Mouse (Mus musculus) adrenal gland, adult 18-20 months (tissue): ENCODE results near the gene Slc9a1. TPM values are rescaled to one million over a fixed set of nuclear protein-coding genes. Genes with fewer than 3 reads are reported as not detected.

Source experiments
- DNase-seq, 2 experiments: peaks; one replicate each; pipeline ENCODE4 v3.0.0; 2021 to 2022; ENCODE audit warnings: low spot score in 2 of 2
- total RNA-seq, 2 experiments: library from RNA; stranded (reverse); gene quantifications; 1 replicate in 1 of 2; 2 replicates in 1 of 2; pipeline ENCODE4 v1.2.3; 2021

Slc9a1 gene
- total RNA-seq, 2 experiments from 2014 or later = 44.5 to 55.0 TPM

DNA sequence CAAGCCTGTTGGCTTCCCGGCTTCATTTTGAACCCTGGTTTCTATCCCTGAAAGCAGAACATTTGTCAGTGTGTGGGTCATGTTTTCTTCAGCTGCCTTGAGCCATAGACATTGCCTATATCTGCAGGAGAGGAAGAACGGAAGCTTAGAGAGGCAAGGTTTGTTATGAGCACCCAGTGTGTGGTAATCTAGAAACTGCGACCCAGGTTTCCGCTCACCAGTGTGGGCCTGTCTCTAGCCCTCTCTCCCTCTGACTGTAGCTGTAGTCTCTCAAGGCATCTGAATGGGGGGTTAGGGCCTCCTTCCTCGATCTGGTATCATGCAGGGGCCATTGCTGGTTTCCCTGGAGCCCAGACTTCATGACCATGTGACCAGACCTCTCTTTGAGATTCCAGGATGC, 29.1 kb downstream of the Slc9a1 start:
- DNase-seq = no peak

DNA sequence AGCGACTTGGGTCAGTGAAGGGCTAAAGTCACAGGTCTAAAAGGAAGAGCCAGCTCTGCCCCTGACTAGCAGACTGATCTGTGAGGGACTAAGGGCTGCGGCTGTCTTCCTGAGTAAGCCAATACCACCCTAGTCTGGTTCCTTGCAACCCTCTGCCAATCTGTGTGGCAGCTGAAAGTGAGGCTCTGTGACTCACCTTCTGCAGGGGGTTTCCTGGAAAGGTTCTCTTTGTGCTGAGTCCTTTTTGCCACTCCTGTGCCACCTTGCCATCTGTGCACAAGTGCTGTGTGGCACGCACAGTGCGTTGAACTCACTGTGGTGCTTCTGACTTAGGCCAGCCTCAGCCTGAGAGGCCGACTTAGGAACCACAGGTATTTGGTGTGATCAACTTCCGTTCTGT, 30.0 kb downstream of the Slc9a1 start:
- DNase-seq = no peak

DNA sequence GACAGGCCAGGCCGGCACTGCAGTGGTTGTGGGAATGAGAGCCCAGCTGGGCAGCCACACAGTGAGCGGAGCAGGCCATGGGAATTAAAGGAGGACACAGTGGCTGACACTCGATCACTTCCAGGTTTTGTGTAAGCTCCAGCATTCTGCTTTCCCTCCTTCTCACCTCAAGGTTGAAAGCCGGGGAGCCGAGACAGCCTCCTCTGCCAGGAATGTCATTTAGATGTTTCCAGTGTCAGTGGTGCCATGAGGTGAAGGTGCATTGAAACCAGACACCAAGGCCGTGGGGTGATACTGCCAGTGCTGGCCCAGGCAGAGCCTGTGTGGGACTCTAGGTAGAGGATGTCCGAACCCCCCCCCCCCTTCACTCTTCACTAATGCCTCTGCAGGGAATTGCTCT, 30.6 kb downstream of the Slc9a1 start:
- no peak for DNase-seq

DNA sequence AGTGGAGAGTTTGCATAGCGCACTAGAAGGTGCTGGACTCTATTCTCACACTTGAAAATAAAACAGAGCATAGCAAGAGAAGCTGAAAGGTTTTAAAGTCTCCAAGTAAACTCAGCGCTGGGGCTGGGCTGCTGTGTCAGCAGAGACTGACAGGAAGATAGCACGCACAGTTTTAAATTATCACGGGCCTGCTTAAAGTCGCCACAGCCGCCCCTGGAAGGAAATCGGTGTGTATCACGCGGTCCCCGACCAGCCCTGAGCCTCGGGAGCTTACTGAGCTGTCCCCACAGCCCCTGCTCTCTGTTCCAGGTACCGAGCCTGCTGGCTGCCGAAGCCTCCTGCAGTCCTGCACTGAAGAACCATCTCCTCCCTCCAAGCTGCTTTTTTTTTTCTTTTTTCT, 32.5 kb downstream of the Slc9a1 start:
- no peak for DNase-seq

DNA sequence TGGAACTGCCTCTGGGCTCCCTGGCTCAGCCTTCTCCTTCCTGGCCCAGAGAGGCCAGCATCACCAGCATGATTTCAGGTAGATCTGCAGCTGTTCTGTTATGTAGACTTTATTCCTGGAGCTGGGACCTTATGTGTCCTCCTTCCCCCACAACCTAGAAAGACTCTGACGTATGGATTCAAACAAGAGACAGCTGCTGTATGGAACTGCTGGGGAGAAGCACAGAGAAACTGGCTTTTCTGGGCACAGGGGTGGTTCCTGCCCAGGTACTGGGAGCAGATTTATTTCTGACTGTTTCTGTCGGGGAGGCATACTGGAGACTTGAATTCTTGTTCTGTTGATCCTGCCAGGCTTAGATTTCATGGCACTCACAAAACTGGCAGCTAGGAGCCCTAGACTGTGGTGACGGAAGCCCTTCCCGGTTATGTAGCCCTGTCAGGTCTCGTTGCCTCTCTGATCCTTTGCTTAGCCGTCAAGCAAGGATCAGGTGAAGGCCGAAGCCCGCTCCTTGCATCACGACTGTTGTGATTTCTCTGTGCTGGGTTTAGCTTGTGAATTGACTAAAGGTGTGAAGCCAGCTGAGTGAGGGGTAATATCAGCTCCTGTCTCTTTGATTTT, 34.2 kb downstream of the Slc9a1 start:
- no peak for DNase-seq

DNA sequence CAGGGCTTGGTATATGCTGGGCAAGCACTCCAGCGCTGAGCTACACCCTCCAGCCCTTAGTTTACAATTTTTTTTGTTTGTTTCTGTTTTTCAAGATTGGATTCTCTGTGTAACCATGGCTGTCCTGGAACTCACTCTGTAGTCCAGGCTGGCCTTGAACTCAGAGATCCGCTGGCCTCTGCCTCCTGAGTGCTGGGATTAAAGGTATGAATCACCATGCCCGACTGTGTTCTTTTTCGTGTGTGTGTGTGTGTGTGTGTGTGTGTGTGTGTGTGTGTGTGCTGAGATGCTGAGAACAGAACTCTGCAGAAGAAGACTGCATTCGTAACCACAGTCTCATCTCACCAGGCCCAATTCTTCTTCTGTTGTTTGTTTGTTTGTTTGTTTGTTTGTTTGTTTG, 34.8 kb downstream of the Slc9a1 start:
- no peak for DNase-seq

DNA sequence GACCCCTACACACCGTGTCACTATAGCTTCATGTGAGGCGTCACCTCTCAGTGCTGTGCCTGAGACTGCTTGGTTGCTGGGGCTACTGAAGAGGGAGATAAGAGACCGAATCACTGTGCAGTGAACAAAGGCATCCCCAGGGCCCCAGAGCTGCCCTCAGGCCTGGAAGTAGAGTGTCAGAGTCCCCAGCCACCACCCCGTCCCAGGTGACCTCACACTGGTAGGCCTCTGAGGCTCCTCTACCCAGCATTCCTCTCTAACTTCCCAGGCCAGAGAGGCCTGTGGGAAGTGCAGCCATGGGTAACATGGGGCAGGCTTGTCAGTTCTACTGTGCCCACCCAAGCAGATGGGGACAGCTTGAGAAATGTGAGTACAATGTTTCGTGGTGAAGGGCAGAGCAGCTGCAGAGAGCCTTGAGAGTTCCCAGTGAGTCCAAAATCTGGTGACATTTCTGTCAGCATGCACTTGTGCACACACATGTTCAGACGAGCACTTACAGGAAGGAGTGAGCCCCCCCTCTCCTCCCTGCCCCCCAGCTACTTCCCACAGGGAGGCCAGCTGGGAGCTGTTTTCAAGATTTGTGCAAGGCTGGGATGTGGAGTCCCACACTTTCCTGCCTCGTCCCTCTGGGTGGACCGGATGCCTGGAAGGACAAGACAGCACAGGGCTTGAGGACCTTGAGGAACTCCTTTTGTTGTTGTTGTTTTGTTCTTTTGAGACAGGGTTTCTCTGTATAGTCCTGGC, 37.0 kb downstream of the Slc9a1 start:
- DNase-seq = no peak

DNA sequence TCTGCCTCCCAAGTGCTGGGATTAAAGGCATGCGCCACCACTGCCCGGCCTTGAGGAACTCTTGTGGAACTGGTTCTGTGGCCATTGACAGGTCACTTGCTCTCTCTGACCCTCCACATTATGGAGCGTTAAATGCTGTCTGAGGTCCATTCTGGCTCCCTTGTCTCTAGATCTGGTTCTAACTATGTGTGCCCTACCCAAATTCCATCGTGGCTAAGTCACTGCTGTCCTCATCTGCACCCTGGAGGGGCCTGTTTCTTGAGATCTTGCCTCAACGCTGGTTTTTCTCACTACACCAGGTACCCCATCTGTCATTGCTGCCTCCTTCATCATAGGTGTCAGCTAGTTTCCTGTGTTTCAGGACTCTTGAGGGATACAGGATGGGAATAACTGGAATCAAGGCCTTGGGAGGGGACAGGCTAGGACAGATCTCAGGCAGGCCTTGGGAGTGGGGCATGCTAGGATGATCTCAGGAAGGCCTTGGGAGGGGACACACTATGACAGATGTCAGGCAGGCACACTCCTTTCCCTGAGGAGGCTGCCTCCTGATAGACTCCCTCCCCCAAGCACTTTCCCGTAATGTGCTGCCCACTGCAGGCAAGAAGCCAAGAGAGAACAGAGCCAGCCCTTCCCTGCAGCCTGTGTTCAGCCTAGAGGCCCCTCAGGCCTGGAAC, 37.7 kb downstream of the Slc9a1 start:
- DNase-seq = no peak

DNA sequence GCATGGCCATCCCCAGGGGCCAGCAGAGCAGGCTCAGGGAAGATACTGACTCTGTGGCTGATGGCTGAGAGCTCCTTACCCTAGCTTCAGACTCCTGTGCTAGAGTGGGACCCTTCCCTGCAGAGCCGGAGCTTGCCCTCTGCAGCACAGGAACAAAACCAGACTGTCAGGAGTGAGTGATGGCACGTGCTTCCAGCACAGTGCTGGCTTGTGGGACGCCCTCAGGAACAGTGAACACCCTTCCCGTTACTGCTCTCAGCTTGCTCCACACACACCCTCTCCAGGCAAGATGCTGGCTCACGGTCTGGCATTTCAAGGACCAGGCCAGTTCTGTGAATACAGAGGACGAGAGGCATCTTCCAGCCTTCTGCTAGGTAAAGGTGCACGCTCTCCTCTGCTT, 38.5 kb downstream of the Slc9a1 start:
- DNase-seq = no peak

DNA sequence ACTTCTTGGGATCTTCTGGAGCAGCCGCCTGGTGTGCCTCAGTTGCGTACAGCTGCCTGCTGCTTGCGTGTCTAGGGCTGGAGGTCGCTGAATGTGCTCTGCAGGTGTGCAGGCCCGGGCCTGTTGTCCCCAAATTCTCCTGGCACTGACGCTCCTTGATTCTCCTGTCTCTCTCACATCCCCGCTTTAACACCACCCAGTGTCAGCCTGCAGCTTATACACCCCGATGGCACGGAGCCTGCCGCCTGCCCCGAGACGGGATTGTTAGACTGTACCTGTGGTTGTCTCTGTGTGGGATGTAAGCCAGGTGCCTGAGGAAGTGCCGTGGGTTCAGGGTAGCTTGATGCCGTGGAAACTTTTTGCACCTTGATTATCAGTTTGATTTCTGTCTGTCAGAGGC, 41.5 kb downstream of the Slc9a1 start:
- DNase-seq = no peak

DNA sequence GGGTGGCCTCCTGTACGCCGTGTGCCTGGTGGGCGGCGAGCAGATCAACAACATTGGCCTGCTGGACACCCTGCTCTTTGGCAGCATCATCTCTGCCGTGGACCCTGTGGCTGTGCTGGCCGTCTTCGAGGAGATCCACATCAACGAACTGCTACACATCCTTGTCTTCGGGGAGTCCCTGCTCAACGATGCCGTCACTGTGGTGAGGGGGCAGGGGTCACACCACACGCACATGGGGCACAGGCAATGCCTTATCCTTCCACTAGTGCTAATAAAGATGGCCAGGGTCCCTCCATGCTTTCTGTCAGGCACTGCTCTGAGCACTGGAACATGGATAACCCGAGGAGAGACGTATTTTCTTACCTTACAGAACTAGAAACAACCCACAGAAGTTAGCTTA, 42.6 kb downstream of the Slc9a1 start:
- DNase-seq = no peak

DNA sequence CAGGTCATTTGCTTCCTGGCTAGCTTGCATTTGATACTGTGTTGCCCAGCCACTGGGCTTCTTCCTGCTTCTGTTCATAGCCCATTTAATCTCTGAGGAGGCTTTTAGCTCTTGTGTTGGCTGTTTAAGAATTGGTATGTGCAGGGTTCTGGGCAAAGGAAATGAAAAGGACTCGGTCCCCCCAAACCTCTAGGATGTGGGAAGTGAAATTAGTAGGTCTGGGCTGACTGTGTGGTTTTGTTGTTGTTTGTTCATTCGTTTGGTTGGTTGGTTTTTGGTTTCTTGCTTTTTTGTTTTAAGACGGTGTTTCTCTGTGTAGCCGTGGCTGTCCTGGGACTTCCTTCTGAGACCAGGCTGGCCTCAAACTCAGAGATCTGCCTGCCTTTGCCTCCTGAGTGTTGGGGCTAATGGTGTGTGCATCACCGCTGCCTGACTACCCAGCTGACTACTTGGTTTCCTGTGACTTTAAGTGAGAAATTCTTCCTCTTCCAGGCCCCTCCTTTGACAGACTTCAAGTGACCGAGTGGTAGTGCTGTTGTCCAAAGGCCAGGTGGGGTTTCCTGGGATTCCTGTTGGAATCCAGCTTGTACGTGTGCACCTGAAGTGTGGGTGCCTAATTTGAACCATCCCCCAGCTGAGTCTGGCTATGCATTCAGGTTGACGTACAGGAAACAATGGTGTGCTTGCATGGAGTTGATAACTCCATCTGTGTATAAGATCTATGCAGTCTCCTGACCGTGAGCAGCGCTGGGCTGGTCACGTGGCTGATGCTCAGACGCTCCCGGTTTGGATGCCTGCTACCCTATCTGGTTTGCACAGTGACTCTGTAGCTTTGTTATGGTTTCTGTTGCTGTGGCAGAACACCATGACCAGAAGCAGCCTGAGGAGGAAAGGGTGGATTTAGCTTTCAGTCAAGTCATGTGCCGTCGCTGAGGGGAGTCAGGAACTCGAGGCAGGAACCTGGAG, 43.4 kb downstream of the Slc9a1 start:
- DNase-seq = no peak

DNA sequence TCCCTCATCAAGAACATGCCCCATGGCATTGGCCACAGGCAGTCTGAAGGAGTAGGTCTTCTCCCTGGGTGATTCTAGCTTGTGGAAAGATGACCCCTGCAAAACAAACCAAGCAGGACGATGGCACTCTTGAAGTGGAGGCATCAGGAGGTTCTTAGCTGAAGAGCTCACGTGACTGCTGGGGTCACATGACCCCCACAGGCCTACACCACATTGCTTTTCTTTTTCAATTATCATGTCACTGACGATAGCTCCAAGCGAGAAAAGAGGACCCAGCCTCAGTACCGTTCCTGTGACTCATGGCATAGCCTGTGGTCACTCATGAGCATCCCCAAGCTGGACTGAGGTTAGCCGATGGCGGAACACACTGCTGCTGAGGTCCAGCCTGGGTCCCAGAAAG, 44.1 kb downstream of the Slc9a1 start:
- no peak for DNase-seq

DNA sequence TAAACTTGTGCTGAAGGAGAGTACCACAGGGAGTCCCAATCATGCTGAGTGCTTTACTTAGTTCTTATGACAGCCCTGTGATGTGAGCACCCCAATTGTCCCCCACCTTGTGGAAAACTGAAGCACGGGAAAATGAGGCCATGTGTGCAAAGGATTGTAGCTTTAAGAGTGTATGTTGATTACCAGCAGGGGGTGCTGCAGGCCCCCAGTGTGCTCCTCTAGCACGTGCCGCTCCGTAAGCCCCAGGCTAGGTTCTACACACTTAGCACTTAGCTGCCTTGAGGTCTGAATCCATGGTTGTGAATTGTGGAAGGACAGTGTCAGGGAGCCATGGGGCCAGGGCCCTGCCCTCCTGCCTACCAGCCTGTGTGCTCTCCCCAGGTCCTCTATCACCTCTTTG, 45.4 kb downstream of the Slc9a1 start:
- no peak for DNase-seq

DNA sequence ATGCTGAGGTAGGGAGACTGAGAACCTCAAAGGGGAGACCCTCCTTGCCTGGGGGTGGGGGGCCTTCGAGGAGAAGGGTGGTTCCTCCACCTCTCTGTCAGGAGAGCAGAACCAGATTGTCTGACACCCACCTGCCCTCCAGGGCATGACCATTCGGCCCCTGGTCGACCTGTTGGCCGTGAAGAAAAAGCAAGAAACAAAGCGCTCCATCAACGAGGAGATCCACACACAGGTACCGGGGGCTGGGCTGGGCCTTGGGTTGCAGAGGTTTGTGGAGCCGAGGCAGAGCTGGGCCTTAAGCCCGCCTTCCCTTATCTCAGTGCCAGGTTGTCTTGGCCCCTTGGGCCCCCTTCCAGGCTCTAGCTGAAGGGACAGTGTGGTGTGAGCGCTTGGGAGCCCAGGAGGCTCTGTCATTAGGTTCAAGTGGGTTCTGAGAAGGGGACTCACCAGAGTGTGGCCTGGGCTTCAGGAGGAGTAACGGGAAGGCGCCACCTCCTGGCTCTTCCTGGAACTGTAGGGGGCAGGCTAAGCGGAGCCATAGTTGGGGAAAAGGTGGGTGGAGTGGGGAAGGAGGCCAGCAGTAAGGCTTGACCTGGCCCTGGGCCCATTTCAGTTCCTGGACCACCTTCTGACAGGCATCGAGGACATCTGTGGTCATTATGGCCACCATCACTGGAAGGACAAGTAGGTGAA, 50.0 kb downstream of the Slc9a1 start:
- peak; percentile 57 to 73 for DNase-seq

DNA sequence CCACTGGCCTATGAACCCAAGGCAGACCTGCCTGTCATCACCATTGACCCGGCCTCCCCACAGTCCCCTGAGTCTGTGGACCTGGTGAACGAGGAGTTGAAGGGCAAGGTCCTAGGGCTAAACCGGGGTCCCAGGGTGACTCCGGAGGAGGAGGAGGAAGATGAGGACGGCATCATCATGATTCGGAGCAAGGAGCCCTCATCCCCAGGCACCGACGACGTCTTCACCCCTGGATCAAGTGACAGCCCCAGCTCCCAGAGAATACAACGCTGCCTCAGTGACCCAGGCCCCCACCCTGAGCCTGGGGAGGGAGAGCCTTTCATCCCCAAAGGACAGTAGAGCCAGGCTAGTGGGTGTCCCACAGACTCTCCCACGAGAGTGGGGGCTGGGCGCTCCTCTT, 52.5 kb downstream of the Slc9a1 start:
- no peak for DNase-seq

DNA sequence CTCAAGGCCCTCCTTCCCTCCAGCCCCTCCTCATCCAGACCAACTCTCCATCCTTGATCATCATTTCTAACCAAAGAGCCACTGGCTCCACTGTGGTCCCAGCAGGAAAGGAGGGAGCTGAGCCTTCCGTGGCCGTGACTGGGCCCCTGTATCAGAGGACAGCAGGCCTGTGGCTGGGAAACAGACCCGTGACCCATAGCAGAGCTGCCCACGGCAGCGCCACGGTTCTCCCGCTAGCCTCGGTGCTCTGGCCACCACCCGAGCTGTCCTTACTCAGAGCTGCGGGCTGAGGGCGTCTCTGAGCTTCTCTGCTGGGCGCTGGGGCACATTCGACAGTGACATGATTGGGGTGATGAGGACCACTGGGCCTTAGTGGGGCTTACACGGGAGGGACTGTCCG, 53.1 kb downstream of the Slc9a1 start:
- no peak for DNase-seq

DNA sequence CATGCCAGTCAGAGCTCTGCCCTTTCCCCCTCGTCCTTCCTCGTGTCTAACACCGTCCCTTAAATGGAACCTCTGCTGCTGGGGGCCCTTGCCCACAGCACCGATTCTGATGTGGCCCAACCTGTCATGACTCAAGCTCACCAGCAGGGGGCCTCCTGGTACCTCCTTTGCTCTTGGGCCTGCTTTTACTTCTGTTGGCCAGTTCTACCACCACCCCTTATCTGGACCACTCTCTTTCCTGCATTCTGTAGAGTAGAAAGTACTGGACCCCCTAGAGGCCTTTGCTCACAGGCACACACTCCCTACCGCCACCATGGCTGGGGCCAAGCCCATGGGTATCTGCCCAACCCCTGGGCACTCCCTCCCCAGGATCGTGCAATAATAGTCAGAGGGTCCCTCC, 53.6 kb downstream of the Slc9a1 start:
- peak; percentile 56 to 65 for DNase-seq

DNA sequence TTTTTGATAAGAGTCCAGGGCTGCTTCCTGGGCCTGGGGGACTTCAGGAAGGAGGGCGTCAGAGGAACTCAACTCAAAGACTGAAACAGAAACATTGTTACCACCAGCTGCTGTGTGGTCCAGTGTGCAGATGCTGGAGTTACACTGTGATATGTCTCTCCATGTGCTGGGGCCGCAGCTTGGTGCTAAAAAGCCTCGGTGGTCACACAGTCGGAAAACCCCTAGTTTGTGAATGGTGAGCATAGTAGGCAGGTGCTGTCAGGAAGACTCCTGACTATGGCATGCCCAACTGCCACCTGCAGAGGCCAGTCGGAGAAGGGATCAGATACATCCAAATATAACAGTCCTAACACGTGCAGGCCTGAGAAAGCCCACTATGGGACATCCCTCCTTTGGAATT, 54.2 kb downstream of the Slc9a1 start:
- no peak for DNase-seq

DNA sequence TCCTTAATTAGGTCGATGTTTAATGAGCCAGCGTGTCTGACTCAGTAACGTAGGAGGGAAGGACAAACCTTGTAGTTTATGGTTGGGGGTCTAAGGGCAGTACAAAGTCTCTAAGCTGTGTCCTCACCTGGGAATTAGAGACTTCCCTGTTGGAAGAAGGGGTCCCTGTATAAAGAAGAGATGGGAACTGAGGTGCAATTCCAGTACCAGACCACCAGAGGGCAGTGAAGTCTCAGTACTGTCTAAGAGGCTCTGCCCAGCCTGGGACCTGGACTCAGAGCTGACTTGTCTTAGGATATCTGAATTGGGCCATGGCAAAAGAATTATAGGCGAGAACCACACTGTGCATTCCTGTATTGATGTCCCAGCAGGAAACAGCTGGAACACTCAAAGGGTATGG, 54.6 kb downstream of the Slc9a1 start:
- DNase-seq = peak; percentile 65 to 66

DNA sequence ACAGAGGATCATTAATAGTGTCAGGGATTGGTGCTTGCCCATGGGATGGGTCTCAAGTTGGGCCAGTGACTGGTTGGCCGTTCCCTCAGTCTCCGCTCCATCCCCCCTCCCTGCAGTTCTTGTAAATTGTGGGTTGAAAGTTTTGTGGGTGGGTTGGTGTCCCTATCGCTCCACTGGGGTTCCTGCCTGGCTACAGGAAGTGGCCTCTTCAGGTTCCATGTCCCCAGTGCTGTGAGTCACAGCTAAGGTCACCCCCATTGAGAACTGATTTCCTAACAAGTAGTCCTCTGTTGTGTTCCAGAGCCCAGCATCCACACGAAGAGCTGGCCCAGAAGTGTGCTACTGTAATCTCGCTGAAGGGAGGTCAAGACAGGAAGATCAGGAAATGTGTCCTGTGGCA, 56.6 kb downstream of the Slc9a1 start:
- DNase-seq = no peak
